Mouse (Mus musculus) kidney, embryonic 14.5 days (tissue): ENCODE results near the gene Slfn9. TPM values are rescaled to one million over a fixed set of nuclear protein-coding genes. Genes with fewer than 3 reads are reported as not detected.
A peak's percentile ranks its signal among the peaks of the same experiment; 100 is the strongest.

Experiments used
- ATAC-seq: fragments of 200-750 bp; cut with Nextera tagmentation; 2 replicates; pipeline ENCODE4 v1.8.0; 2017; ENCODE audit warnings: moderate number of reproducible peaks, mild to moderate bottlenecking, moderate TSS enrichment, moderate library complexity; ENCODE audit not compliant: low FRiP score, low TSS enrichment
- H3K27ac ChIP-seq: fragments of 300-500 bp; sonication (generic); 2 replicates; pipeline ENCODE4 v1.5.1; 2014; ENCODE audit warnings: low read depth, mild to moderate bottlenecking, low read length, moderate library complexity, mixed read lengths
- H3K27me3 ChIP-seq: fragments of 300-500 bp; sonication (generic); 2 replicates; pipeline ENCODE4 v1.6.1; 2014; ENCODE audit warnings: mild to moderate bottlenecking, low read length; ENCODE audit not compliant: control insufficient read depth, insufficient read depth
- H3K36me3 ChIP-seq: fragments of 300-500 bp; sonication (generic); 2 replicates; pipeline ENCODE4 v1.6.1; 2014; ENCODE audit warnings: low read length, mixed read lengths; ENCODE audit not compliant: control insufficient read depth, insufficient read depth
- H3K4me1 ChIP-seq: fragments of 300-500 bp; sonication (generic); 2 replicates; pipeline ENCODE4 v1.6.1; 2014; ENCODE audit warnings: low read length, mixed read lengths; ENCODE audit not compliant: control insufficient read depth, insufficient read depth
- H3K4me2 ChIP-seq: fragments of 300-500 bp; sonication (generic); replicated peaks from 2 replicates; pipeline ENCODE4 v1.6.1; 2014; ENCODE audit warnings: low read depth, mild to moderate bottlenecking, low read length
- H3K4me3 ChIP-seq: fragments of 300-500 bp; sonication (generic); 2 replicates; pipeline ENCODE4 v1.5.1; 2014; ENCODE audit warnings: mild to moderate bottlenecking, low read length
- H3K9ac ChIP-seq: fragments of 300-500 bp; sonication (generic); 2 replicates; pipeline ENCODE4 v1.6.1; 2014; ENCODE audit warnings: low read depth, mild to moderate bottlenecking, low read length, moderate library complexity
- H3K9me3 ChIP-seq: fragments of 300-500 bp; sonication (generic); 2 replicates; pipeline ENCODE4 v1.6.1; 2016; ENCODE audit warnings: low read length; ENCODE audit not compliant: control insufficient read depth
- WGBS: fragments of 180-500 bp; shearing (Covaris S2); extraction: QIAGEN DNeasy Blood & Tissue Kit; methylation state at CpG from one replicate; pipeline ENCODE4 v1.1.7; 2014; 5-methylcytosine and 5-hydroxymethylcytosine counted together
- polyA plus RNA-seq: library from polyadenylated mRNA; unstranded; fragments of >200 nt; fragmentation: Nextera tagmentation; extraction: Ambion mirVana; gene quantifications from 2 replicates; pipeline ENCODE4 v1.2.1, GENCODE M21; 2014

Slfn9 gene
- polyA plus RNA-seq, 1 experiment from 2014 or later = 18.6 TPM

- no peaks in the 10 kb centered on the region for H3K27me3 ChIP-seq
- 11% methylated on average over 31 of the region's 31 CpGs for WGBS
- no peaks in the 10 kb centered on the region for H3K36me3 ChIP-seq
- peak overlapping the region; percentile 25; the same call in 1 of the 2 replicates for H3K9ac ChIP-seq
- H3K27ac ChIP-seq = no peak overlapping the region
- peaks cover 7% of the 10 kb centered on the region; the same call in 1 of the 2 replicates for H3K4me1 ChIP-seq
- H3K4me3 ChIP-seq = peak overlapping the region; percentile 12
- peak; percentile 78; the same call in 1 of the 2 replicates for ATAC-seq
- H3K4me2 ChIP-seq = peak overlapping the region; percentile 40
- no peaks in the 10 kb centered on the region for H3K9me3 ChIP-seq
Observed at GRCm38 (mm10) chr11:82970712-82971589, 20.7 kb downstream of the Slfn9 start.

- ATAC-seq = no peak
- H3K4me2 ChIP-seq = no peak overlapping the region
- no peaks in the 10 kb centered on the region for H3K36me3 ChIP-seq
- no peak overlapping the region for H3K27ac ChIP-seq
- no peak overlapping the region for H3K9ac ChIP-seq
- peaks cover 6% of the 10 kb centered on the region; the same call in 1 of the 2 replicates for H3K27me3 ChIP-seq
- H3K4me3 ChIP-seq = no peak overlapping the region
- no peaks in the 10 kb centered on the region for H3K9me3 ChIP-seq
- 83% methylated on average over 8 of the region's 8 CpGs for WGBS
- H3K4me1 ChIP-seq = no peaks in the 10 kb centered on the region
Observed at GRCm38 (mm10) chr11:82962215-82962614, 29.4 kb downstream of the Slfn9 start.

DNA sequence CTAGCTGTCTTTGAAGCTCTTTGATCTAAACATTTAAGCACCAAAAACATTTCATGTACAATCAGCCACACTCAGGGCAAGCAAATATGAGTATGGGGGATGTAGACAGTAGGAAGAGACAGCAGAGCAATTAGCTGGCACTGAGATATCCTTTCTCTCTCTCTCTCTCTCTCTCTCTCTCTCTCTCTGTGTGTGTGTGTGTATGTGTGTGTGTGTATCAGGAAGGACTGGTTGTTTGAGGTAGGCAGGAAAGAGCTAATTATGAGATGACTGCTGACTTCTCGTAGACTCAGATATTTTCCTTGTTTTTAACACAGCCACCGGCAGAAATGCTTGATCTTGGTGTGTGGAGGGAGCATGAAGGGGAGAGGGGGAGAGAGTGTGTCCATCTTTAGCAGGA lies 29.9 kb downstream of the Slfn9 start:
- no peak overlapping the region for H3K4me2 ChIP-seq
- no peaks in the 10 kb centered on the region for H3K9me3 ChIP-seq
- ATAC-seq = no peak
- peaks cover 6% of the 10 kb centered on the region; the same call in 1 of the 2 replicates for H3K27me3 ChIP-seq
- H3K27ac ChIP-seq = no peak overlapping the region
- no peaks in the 10 kb centered on the region for H3K4me1 ChIP-seq
- 70% methylated on average over 2 of the region's 2 CpGs for WGBS
- H3K9ac ChIP-seq = no peak overlapping the region
- H3K4me3 ChIP-seq = no peak overlapping the region
- no peaks in the 10 kb centered on the region for H3K36me3 ChIP-seq

- WGBS = 25% methylated on average over 4 of the region's 4 CpGs
- Histone ChIP-seq H3K4me1 (no peaks in the 10 kb centered on the region), H3K4me2 (no peak overlapping the region), H3K27me3 (peaks cover 6% of the 10 kb centered on the region; the same call in 1 of the 2 replicates), H3K9me3 (no peaks in the 10 kb centered on the region), H3K27ac (no peak overlapping the region), H3K36me3 (no peaks in the 10 kb centered on the region), H3K9ac (no peak overlapping the region), H3K4me3 (no peak overlapping the region)
- ATAC-seq = no peak
Observed at GRCm38 (mm10) chr11:82959613-82960012, 32.0 kb downstream of the Slfn9 start.

DNA sequence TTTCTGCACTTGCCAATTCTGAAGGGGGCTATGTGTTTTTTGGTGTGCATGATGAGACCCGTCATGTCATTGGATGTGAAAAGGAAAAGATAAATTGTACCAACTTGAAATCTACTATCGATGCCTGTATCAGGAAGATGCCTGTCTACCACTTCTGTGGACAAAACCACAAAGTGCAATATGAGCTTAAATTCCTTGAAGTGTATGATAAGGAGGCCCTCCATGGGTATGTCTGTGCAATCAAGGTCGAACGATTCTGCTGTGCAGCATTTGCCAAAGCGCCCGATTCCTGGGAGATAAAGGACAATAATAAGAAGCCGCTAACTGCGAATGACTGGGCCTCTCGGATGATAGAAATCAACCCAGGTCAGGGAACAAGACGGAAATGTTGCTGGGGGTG lies 34.7 kb downstream of the Slfn9 start:
- WGBS = 74% methylated on average over 10 of the region's 10 CpGs
- no peak overlapping the region for H3K27ac ChIP-seq
- H3K36me3 ChIP-seq = no peaks in the 10 kb centered on the region
- no peak overlapping the region for H3K9ac ChIP-seq
- H3K9me3 ChIP-seq = no peaks in the 10 kb centered on the region
- no peak overlapping the region for H3K4me3 ChIP-seq
- no peak for ATAC-seq
- no peak overlapping the region for H3K4me2 ChIP-seq
- peaks cover 17% of the 10 kb centered on the region; the same call in 1 of the 2 replicates for H3K27me3 ChIP-seq
- H3K4me1 ChIP-seq = no peaks in the 10 kb centered on the region

GRCm38 (mm10) chr11:82954631-82955030 lies 37.0 kb downstream of the Slfn9 start:
- no peaks in the 10 kb centered on the region for H3K36me3 ChIP-seq
- peaks cover 21% of the 10 kb centered on the region for H3K27me3 ChIP-seq
- H3K4me3 ChIP-seq = no peak overlapping the region
- no peaks in the 10 kb centered on the region for H3K9me3 ChIP-seq
- no peaks in the 10 kb centered on the region for H3K4me1 ChIP-seq
- no peak overlapping the region for H3K4me2 ChIP-seq
- H3K9ac ChIP-seq = no peak overlapping the region
- H3K27ac ChIP-seq = no peak overlapping the region
- 68% methylated on average over 6 of the region's 6 CpGs for WGBS
- no peak for ATAC-seq

DNA sequence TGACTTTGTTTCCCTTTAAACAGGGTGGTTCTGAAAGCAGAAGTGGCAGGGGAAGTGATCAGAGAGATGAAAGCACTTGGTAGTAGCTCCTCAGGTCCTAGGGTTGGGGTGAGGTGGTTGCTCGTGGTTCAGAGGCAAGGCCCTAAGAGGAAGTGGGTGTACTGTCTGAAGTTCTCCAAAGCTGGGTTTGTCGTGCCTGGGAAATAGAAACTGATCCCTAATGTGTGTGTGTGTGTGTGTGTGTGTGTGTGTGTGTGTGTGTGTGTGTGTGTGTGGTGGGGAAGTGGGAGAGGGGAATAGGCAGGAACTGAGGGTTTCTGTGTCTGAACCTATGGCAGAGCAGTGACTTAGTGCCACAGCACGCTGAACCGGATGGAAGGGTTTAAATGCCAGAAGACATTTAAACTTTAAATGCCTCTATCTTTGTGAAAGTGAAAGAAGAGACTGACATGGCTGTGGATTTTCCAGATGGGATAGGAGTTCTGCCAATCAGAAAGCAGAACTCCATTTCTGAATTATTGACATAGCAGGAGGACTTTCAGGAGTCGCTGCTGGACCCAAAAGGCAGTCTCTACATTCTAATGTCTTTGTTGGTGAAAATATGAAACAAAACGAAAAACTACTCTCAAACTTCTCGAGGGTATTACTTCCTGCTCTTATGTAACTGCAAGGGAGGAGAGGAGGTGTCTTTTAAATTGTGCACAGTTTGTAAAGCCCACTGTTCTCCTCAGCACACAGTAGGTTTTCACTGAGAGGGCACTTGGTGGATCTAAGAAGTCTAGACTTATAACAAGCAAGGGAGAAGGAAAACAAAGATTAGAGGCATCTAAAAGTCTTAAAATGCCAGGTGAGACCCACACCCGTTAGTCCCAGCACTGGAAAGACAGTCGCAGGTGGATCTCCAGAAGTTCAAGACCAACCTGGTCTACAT lies 38.8 kb downstream of the Slfn9 start:
- Histone ChIP-seq H3K4me1 (no peaks in the 10 kb centered on the region), H3K27ac (no peak overlapping the region), H3K4me3 (peak overlapping the region; percentile 18; the same call in 1 of the 2 replicates), H3K9me3 (no peaks in the 10 kb centered on the region), H3K36me3 (no peaks in the 10 kb centered on the region), H3K27me3 (peaks cover 21% of the 10 kb centered on the region), H3K4me2 (peak overlapping the region; percentile 31; the same call in 1 of the 2 replicates), H3K9ac (no peak overlapping the region)
- WGBS = 62% methylated on average over 9 of the region's 9 CpGs
- ATAC-seq = no peak

DNA sequence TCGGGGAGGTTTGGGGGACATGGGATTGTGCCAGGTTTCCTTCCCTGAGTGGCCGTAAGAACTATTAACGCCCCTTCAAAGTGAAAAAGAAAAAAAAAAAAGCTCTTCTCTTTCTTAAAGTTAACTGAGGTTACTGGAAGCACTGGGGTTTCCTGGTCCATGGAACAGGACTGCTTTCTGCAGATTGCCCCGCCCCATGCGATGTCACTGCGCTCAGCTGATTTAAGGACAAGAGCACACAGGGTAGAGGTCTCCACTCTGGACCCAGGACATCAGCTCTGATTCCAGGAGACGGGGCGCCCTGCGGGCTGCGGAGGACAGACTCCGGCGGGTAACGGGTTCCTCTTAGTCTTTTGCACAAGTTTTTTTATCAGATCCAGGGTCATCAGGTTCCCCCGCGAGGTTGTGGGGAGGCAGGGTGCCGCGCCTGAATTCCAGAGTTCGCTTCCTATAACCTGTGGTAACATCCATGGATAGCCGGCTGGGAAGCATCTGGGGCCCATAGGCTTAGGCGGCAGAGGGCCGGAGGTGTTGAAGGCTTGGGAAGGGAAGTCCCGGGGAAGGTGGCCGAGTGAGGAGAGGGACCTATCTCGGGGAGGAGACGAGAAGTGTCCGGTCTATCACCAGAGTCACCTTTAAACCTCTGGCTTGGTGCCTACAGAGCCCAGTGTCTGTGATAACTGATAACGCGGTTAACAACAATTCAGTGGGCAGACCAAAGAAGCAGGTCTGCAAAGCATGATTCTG lies 39.6 kb downstream of the Slfn9 start:
- H3K27me3 ChIP-seq = peaks cover 21% of the 10 kb centered on the region
- ATAC-seq = peak; percentile 79; the same call in 1 of the 2 replicates
- H3K4me1 ChIP-seq = no peaks in the 10 kb centered on the region
- peak overlapping the region; percentile 31 for H3K4me2 ChIP-seq
- H3K36me3 ChIP-seq = no peaks in the 10 kb centered on the region
- H3K27ac ChIP-seq = no peak overlapping the region
- no peaks in the 10 kb centered on the region for H3K9me3 ChIP-seq
- H3K4me3 ChIP-seq = peak overlapping the region; percentile 18
- H3K9ac ChIP-seq = no peak overlapping the region
- WGBS = 5% methylated on average over 28 of the region's 28 CpGs
